Mouse (Mus musculus) liver, embryonic 16.5 days (tissue): ENCODE measurements around the gene Thrb. TPM values are rescaled to one million over a fixed set of nuclear protein-coding genes. Genes with fewer than 3 reads are reported as not detected.
A peak's percentile ranks its signal among the peaks of the same experiment; 100 is the strongest.

ENCODE experiments used
- ATAC-seq: fragments of 200-750 bp; cut with Nextera tagmentation; 2 replicates; pipeline ENCODE4 v1.8.0; 2017; ENCODE audit warnings: low read depth, mild to moderate bottlenecking, moderate number of reproducible peaks, moderate library complexity
- H3K27ac ChIP-seq: fragments of 300-500 bp; sonication (generic); 2 replicates; pipeline ENCODE4 v1.5.1; 2014; ENCODE audit warnings: mild to moderate bottlenecking, low read length
- H3K27me3 ChIP-seq: fragments of 300-500 bp; sonication (generic); 2 replicates; pipeline ENCODE4 v1.6.1; 2014; ENCODE audit warnings: low read depth, low read length, mixed read lengths; ENCODE audit not compliant: control insufficient read depth, insufficient read depth
- H3K36me3 ChIP-seq: fragments of 300-500 bp; sonication (generic); 2 replicates; pipeline ENCODE4 v1.6.1; 2014; ENCODE audit warnings: mild to moderate bottlenecking; ENCODE audit not compliant: control insufficient read depth, insufficient read depth
- H3K4me1 ChIP-seq: fragments of 300-500 bp; sonication (generic); 2 replicates; pipeline ENCODE4 v1.6.1; 2014; ENCODE audit warnings: low read depth, low read length, mixed read lengths; ENCODE audit not compliant: control insufficient read depth
- H3K4me2 ChIP-seq: fragments of 300-500 bp; sonication (generic); 2 replicates; pipeline ENCODE4 v1.6.1; 2014; ENCODE audit warnings: low read depth, low read length, mixed read lengths
- H3K4me3 ChIP-seq: fragments of 300-500 bp; sonication (generic); 2 replicates; pipeline ENCODE4 v1.5.1; 2014; ENCODE audit warnings: low read depth, mild to moderate bottlenecking, low read length
- H3K9ac ChIP-seq: fragments of 300-500 bp; sonication (generic); 2 replicates; pipeline ENCODE4 v1.6.1; 2014; ENCODE audit warnings: low read depth, low read length
- H3K9me3 ChIP-seq: fragments of 300-500 bp; sonication (generic); replicated peaks from 2 replicates; pipeline ENCODE4 v1.6.1; 2016; ENCODE audit warnings: low read length; ENCODE audit not compliant: control insufficient read depth
- WGBS: fragments of 180-500 bp; shearing (Covaris S2); extraction: QIAGEN DNeasy Blood & Tissue Kit; methylation state at CpG from one replicate; pipeline ENCODE4 v1.1.7; 2014; ENCODE audit not compliant: insufficient replicate concordance; 5-methylcytosine and 5-hydroxymethylcytosine counted together
- polyA plus RNA-seq: library from polyadenylated mRNA; unstranded; fragments of >200 nt; fragmentation: Nextera tagmentation; extraction: Ambion mirVana; gene quantifications from 2 replicates; pipeline ENCODE4 v1.2.1, GENCODE M21; 2015

Thrb gene
- polyA plus RNA-seq, 1 experiment from 2014 or later: 6.0 TPM

- H3K27ac ChIP-seq: no peak overlapping the region
- no peak for ATAC-seq
- H3K4me2 ChIP-seq: no peak overlapping the region
- H3K9ac ChIP-seq: no peak overlapping the region
- no peaks in the 10 kb centered on the region for H3K4me1 ChIP-seq
- no peak overlapping the region for H3K4me3 ChIP-seq
- no peaks in the 10 kb centered on the region for H3K27me3 ChIP-seq
- H3K36me3 ChIP-seq: no peaks in the 10 kb centered on the region
- WGBS: 58% methylated on average over 6 of the region's 6 CpGs
- no peaks in the 10 kb centered on the region for H3K9me3 ChIP-seq
Measured at GRCm38 (mm10) chr14:17827401-17827800, 167.3 kb downstream of the Thrb start.

GRCm38 (mm10) chr14:17835738-17836137 is 175.7 kb downstream of the Thrb start:
- no peaks in the 10 kb centered on the region for H3K9me3 ChIP-seq
- ATAC-seq: no peak
- WGBS: 45% methylated on average over 1 of the region's 1 CpGs
- H3K36me3 ChIP-seq: no peaks in the 10 kb centered on the region
- H3K9ac ChIP-seq: no peak overlapping the region
- no peak overlapping the region for H3K27ac ChIP-seq
- no peak overlapping the region for H3K4me2 ChIP-seq
- H3K4me3 ChIP-seq: no peak overlapping the region
- no peaks in the 10 kb centered on the region for H3K27me3 ChIP-seq
- H3K4me1 ChIP-seq: no peaks in the 10 kb centered on the region

DNA sequence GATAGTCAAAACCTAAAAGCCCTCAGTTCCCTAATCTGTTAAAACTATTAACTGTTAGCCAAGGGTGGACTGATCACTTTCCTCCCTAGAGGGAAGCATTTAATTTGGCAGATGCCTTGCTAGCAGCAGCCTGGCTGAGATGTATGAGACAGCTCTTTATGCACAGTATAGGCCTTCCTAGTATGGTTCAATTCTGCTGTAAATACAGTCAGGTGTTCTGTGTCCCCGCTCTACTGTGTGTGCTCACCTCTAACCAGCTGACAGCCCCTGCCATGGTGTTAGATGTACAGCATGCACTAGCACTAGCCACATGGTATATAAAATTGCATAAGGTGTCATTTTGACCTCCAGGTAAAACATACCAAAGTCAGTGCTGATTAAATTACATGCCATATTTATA is 176.7 kb downstream of the Thrb start:
- no peak overlapping the region for H3K4me3 ChIP-seq
- ATAC-seq: 0 out of 2 replicates have a peak, but pooled peaks have one; percentile 41
- H3K9me3 ChIP-seq: no peaks in the 10 kb centered on the region
- H3K4me1 ChIP-seq: no peaks in the 10 kb centered on the region
- H3K9ac ChIP-seq: no peak overlapping the region
- H3K27ac ChIP-seq: no peak overlapping the region
- 80% methylated on average over 1 of the region's 1 CpGs for WGBS
- no peaks in the 10 kb centered on the region for H3K27me3 ChIP-seq
- H3K36me3 ChIP-seq: no peaks in the 10 kb centered on the region
- H3K4me2 ChIP-seq: no peak overlapping the region

DNA sequence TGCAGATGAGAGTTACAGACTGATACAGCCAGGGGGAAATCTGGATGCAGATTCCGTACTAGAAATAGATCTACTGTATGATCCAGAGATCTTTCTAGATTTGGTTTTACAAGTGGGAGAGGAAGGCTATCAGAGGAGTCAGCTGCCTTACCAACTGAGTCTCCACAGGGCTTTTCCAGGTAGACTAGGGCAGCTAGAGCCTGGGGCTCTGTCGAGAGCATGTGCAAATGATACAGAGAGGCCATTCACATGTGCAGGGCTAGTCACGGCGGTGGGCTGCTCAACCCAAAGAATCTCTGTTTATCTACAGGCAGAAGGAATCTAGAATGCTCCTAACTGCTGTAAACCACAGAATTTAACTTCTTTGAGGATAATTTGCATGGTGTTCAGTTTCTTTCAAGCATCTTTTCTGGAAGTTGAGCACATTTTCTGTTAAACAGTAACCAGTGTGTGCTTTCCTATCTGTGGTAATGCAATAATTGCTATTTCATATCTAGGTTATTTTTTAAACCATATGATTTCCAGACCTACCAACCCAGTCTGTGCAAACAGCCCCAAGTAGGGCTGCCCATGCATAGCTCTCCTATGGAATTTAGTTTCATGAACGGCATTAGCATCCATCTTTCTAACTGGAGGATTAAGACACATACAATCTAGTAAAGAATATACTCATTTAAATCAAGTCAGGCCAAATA is 185.1 kb downstream of the Thrb start:
- Histone ChIP-seq H3K4me2 (no peak overlapping the region), H3K9me3 (no peaks in the 10 kb centered on the region), H3K9ac (no peak overlapping the region), H3K27ac (no peak overlapping the region; the same call in 1 of the 2 replicates), H3K36me3 (no peaks in the 10 kb centered on the region), H3K27me3 (no peaks in the 10 kb centered on the region), H3K4me3 (no peak overlapping the region), H3K4me1 (peaks cover 4% of the 10 kb centered on the region; the same call in 1 of the 2 replicates)
- no peak for ATAC-seq
- 51% methylated on average over 5 of the region's 5 CpGs for WGBS

GRCm38 (mm10) chr14:17845871-17846270 is 185.8 kb downstream of the Thrb start:
- Histone ChIP-seq H3K4me3 (no peak overlapping the region), H3K9me3 (no peaks in the 10 kb centered on the region), H3K4me1 (peaks cover 4% of the 10 kb centered on the region; the same call in 1 of the 2 replicates), H3K4me2 (no peak overlapping the region), H3K36me3 (no peaks in the 10 kb centered on the region), H3K27me3 (no peaks in the 10 kb centered on the region), H3K9ac (no peak overlapping the region), H3K27ac (no peak overlapping the region; the same call in 1 of the 2 replicates)
- 41% methylated on average over 6 of the region's 6 CpGs for WGBS
- peak; percentile 77 for ATAC-seq

DNA sequence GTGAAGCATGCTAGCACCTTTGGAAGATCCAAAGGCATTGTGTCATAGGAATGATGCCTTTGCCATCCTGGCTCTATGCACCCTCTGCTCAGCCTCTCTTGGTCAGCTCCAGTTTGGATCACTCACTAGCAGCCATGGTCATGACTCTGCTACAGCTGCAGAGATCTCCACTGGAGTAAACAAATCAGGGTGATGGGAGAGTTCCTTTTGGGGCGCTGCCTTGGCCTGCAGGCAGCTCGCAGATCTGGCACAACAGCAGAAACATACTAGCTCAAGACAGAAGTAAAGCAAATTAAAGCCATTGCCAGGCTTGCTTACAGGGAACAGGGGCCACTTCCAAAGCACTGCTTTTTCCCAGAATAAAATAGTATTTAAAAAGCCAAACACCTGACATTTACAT is 186.6 kb downstream of the Thrb start:
- Histone ChIP-seq H3K4me2 (no peak overlapping the region), H3K4me3 (no peak overlapping the region), H3K27ac (no peak overlapping the region), H3K27me3 (no peaks in the 10 kb centered on the region), H3K36me3 (no peaks in the 10 kb centered on the region), H3K9ac (no peak overlapping the region), H3K9me3 (no peaks in the 10 kb centered on the region), H3K4me1 (peaks cover 4% of the 10 kb centered on the region; the same call in 1 of the 2 replicates)
- ATAC-seq: no peak
- 58% methylated on average over 2 of the region's 2 CpGs for WGBS

- Histone ChIP-seq H3K9me3 (no peaks in the 10 kb centered on the region), H3K27me3 (no peaks in the 10 kb centered on the region), H3K4me1 (peaks cover 4% of the 10 kb centered on the region; the same call in 1 of the 2 replicates), H3K4me3 (no peak overlapping the region), H3K9ac (no peak overlapping the region), H3K36me3 (no peaks in the 10 kb centered on the region), H3K27ac (no peak overlapping the region), H3K4me2 (no peak overlapping the region)
- peak; percentile 52 for ATAC-seq
- 49% methylated on average over 8 of the region's 8 CpGs for WGBS
Measured at GRCm38 (mm10) chr14:17847211-17847610, 187.2 kb downstream of the Thrb start.

DNA sequence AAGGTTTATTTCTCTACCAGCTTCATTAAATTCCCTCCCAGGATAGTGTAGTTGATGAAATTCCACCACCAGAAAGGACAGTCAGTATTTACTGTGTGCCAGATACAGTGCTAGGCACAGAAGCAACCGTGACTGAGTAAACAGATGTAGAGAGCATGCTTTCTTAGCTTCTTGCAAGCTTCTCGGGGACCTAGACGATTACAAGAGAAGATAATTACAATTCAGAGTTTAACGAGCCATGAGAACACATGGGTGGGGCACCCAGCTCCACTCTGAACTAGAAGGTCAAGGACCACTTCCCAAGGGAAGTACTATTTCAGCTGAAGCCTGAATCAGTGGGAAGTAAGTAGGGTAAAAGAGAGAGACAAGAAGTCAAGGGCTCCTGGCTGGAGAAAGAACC is 190.3 kb downstream of the Thrb start:
- peaks cover 4% of the 10 kb centered on the region; the same call in 1 of the 2 replicates for H3K4me1 ChIP-seq
- no peaks in the 10 kb centered on the region for H3K9me3 ChIP-seq
- H3K36me3 ChIP-seq: no peaks in the 10 kb centered on the region
- H3K27me3 ChIP-seq: no peaks in the 10 kb centered on the region
- no peak overlapping the region for H3K9ac ChIP-seq
- H3K4me3 ChIP-seq: no peak overlapping the region
- H3K4me2 ChIP-seq: no peak overlapping the region
- no peak for ATAC-seq
- WGBS: 47% methylated on average over 4 of the region's 4 CpGs
- H3K27ac ChIP-seq: no peak overlapping the region

DNA sequence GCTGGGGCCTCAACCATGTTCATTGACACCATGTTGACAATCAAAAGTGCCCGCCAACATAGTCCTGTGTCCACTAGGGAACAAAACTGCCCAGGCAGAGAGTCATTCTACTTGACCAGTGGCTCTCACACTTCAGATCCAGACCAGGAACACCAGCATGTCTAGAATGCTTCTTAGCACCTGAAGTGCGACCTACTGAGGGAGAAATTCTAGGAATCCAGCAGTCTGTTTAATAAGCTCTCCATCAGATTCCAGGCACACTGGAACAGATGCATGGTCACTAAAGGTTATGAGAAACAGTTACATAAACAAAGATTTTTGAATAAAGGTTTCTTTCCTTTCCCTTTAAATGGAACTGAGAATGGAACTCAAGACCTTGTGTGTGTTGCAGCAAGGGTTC is 192.2 kb downstream of the Thrb start:
- 50% methylated on average over 2 of the region's 2 CpGs for WGBS
- no peak for ATAC-seq
- no peaks in the 10 kb centered on the region for H3K36me3 ChIP-seq

More for the DNA sequence above, 192.2 kb downstream of the Thrb start:
- H3K27ac ChIP-seq: no peak overlapping the region
- no peak overlapping the region for H3K4me3 ChIP-seq
- H3K9me3 ChIP-seq: no peaks in the 10 kb centered on the region
- no peaks in the 10 kb centered on the region for H3K4me1 ChIP-seq
- H3K9ac ChIP-seq: no peak overlapping the region
- no peak overlapping the region for H3K4me2 ChIP-seq
- H3K27me3 ChIP-seq: no peaks in the 10 kb centered on the region
